Mouse (Mus musculus): ENCODE results near the gene Lhfp.

DNA sequence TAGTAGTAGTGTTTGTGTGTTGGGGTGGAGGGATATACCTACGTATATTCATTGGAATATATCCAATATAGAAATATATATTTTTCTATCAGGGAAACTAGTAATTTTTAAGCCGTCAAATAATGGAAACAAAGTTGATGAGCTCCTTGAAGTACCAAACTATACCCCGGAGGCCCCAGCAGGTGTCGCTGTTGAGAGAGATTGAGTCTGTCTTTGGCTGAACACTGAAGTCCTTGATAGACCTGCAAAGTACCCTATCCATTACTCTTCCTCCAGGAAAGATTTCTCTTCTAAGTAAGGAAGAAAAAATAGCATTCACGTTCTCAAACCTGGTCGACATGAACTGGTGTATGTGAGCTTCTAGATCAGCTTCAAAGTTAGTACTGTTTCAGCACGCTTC, 12.3 kb upstream of the Lhfp start:
- no peak for TF ChIP-seq POLR2A (IDR thresholded peaks at IDR 0.05; ENCODE audit: borderline replicate concordance, extremely low read depth, low read depth, low read length)
- TF ChIP-seq CTCF (IDR thresholded peaks at IDR 0.05; ENCODE audit: insufficient read depth, low read length): peak; percentile 64

All from lung, adult 2 months (tissue).